Mouse (Mus musculus): Measurements from ENCODE around the gene Nek7. TPM values are rescaled to one million over a fixed set of nuclear protein-coding genes. Genes with fewer than 3 reads are reported as not detected.
A peak's percentile ranks its signal among the peaks of the same experiment; 100 is the strongest.

The Nek7 gene
- total and polyA plus RNA-seq, 3 experiments = 17.3 to 79.7 (median 69.9) TPM

DNA sequence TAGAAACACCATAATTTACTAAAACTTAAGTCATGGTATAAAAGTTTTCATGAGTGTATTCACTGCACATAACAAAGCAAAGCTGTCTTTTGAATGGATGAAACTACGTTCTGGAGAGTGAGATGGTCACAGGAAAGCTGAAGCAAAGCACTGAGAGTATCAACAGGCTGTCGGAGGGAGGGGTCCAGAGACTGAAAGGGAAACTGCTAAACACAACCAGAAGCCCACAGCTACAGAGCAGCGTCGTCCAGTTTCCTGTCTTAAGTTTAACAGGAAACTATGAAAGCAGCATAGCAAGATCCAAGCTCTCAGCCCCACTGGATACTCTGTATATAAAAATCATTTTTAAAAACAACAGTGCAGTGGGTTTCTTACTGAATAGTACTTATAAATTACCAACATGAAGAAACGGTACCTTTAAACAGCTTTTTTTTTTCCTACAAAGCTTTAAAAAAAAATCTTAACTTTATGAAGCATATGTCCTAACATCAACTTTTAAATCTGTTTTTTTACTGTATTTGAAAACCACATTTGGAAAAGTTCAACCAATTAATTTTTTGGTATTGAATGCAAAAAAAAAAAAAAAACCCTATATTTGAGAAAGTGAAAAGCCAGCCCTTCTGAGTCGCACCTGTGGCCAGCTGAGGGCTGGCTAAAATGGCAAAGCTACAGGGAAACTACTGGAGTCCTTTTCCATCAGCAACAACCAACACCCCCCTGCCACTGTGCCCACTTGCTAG, 102.4 kb downstream of the Nek7 start:
- intact Hi-C loops (cut with DNase I) = no loop called here

DNA sequence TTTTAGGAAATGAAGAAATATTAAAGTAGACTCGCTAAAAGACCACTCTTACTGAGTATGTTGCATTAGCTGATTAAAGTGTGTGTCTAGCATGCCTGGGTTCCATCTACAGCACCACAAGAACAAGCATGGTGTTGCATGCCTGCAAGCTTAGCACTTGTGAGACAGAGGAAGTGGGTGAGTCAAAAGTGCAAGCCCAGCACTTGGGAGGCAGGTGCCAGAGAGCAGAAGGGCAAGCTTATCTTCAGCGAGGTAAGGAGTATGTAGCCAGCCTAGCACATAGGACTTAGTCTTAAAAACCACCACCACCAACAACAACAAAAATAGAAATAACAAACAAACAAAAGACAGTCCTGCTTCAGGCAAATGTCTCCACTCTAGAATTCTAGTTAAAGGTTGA, 103.0 kb downstream of the Nek7 start:
- TF ChIP-seq POLR2A (IDR thresholded peaks at IDR 0.05; ENCODE audit: insufficient read depth, low read depth, low read length) (no peak), CTCF (IDR thresholded peaks at IDR 0.05) (no peak), EP300 (IDR thresholded peaks at IDR 0.05; ENCODE audit: insufficient read depth, low read depth, low read length) (no peak)
- no peaks in the 10 kb centered on the region for H3K79me2 ChIP-seq (replicated peaks; ENCODE audit: control insufficient read depth, insufficient read depth, low read length)
- peak overlapping the region; percentile 12; the same call in 1 of the 2 replicates for H3K27ac ChIP-seq
- 51% methylated on average over 2 of the region's 2 CpGs for WGBS
- peaks cover 4% of the 10 kb centered on the region; the same call in 1 of the 2 replicates for H3K36me3 ChIP-seq (ENCODE audit: control insufficient read depth, insufficient read depth, low read length)
- intact Hi-C loops (cut with DNase I) = no loop called here
- H3K9ac ChIP-seq (ENCODE audit: low read depth, low read length) = no peak overlapping the region
- DNase-seq = no peak
- H3K4me1 ChIP-seq (ENCODE audit: control insufficient read depth, insufficient read depth, low read length) = peaks cover 3% of the 10 kb centered on the region; the same call in 1 of the 2 replicates
- no peaks in the 10 kb centered on the region for H3K27me3 ChIP-seq (ENCODE audit: control insufficient read depth, insufficient read depth, low read length)
- no peak overlapping the region for H3K4me3 ChIP-seq

More for the DNA sequence above, 102.4 kb downstream of the Nek7 start:
- whole genome bisulfite sequencing = 37% methylated on average over 6 of the region's 6 CpGs
- H3K36me3 ChIP-seq (ENCODE audit: control insufficient read depth, insufficient read depth, low read length) = peaks cover 4% of the 10 kb centered on the region; the same call in 1 of the 2 replicates
- no peak for TF ChIP-seq EP300 (IDR thresholded peaks at IDR 0.05; ENCODE audit: insufficient read depth, low read depth, low read length)
- TF ChIP-seq POLR2A (IDR thresholded peaks at IDR 0.05; ENCODE audit: insufficient read depth, low read depth, low read length) = no peak
- no peak for TF ChIP-seq CTCF (IDR thresholded peaks at IDR 0.05)
- no peak overlapping the region for H3K9ac ChIP-seq (ENCODE audit: low read depth, low read length)
- no peak overlapping the region for H3K4me3 ChIP-seq
- H3K4me1 ChIP-seq (ENCODE audit: control insufficient read depth, insufficient read depth, low read length) = peaks cover 3% of the 10 kb centered on the region; the same call in 1 of the 2 replicates
- no peak for DNase-seq
- H3K27ac ChIP-seq = peak overlapping the region; percentile 12; the same call in 1 of the 2 replicates
- no peaks in the 10 kb centered on the region for H3K27me3 ChIP-seq (ENCODE audit: control insufficient read depth, insufficient read depth, low read length)
- no peaks in the 10 kb centered on the region for H3K79me2 ChIP-seq (replicated peaks; ENCODE audit: control insufficient read depth, insufficient read depth, low read length)

DNA sequence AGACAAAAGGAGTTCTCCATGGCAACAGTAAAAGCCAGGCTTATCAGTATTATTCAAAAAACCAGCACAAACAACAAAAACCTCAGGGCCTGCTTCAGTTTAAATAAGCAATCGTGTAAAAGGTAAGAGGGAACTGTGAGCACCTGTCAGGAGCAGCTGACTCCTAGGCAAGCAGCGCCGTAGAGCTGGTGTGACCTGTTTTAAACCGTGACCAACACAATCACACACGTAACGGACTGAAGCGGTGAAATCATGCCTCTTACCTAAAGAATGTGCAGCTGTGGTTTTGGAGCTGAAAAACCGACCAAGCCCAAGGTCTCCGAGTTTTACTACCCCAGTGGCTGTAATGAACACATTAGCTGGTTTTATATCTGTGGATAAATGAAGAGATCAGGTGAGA, 104.6 kb downstream of the Nek7 start:
- WGBS = 82% methylated on average over 9 of the region's 9 CpGs
- no peak overlapping the region for H3K9ac ChIP-seq (ENCODE audit: low read depth, low read length)
- peaks cover 4% of the 10 kb centered on the region; the same call in 1 of the 2 replicates for H3K4me1 ChIP-seq (ENCODE audit: control insufficient read depth, insufficient read depth, low read length)
- no peaks in the 10 kb centered on the region for H3K79me2 ChIP-seq (replicated peaks; ENCODE audit: control insufficient read depth, insufficient read depth, low read length)
- H3K36me3 ChIP-seq (ENCODE audit: control insufficient read depth, insufficient read depth, low read length) = peaks cover 7% of the 10 kb centered on the region
- no peak overlapping the region for H3K4me3 ChIP-seq
- H3K27me3 ChIP-seq (ENCODE audit: control insufficient read depth, insufficient read depth, low read length) = no peaks in the 10 kb centered on the region
- TF ChIP-seq CTCF (IDR thresholded peaks at IDR 0.05) (no peak), EP300 (IDR thresholded peaks at IDR 0.05; ENCODE audit: insufficient read depth, low read depth, low read length) (no peak), POLR2A (IDR thresholded peaks at IDR 0.05; ENCODE audit: insufficient read depth, low read depth, low read length) (no peak)
- intact Hi-C loops (cut with DNase I) = no loop called here
- H3K27ac ChIP-seq = no peak overlapping the region
- DNase-seq = no peak

- WGBS = 88% methylated on average over 4 of the region's 4 CpGs
- no peak overlapping the region for H3K27ac ChIP-seq
- H3K36me3 ChIP-seq (ENCODE audit: control insufficient read depth, insufficient read depth, low read length) = peaks cover 7% of the 10 kb centered on the region
- H3K79me2 ChIP-seq (replicated peaks; ENCODE audit: control insufficient read depth, insufficient read depth, low read length) = no peaks in the 10 kb centered on the region
- DNase-seq = no peak
- H3K27me3 ChIP-seq (ENCODE audit: control insufficient read depth, insufficient read depth, low read length) = no peaks in the 10 kb centered on the region
- TF ChIP-seq EP300 (IDR thresholded peaks at IDR 0.05; ENCODE audit: insufficient read depth, low read depth, low read length) = no peak
- no peak for TF ChIP-seq CTCF (IDR thresholded peaks at IDR 0.05)
- TF ChIP-seq POLR2A (IDR thresholded peaks at IDR 0.05; ENCODE audit: insufficient read depth, low read depth, low read length) = no peak
- no peak overlapping the region for H3K9ac ChIP-seq (ENCODE audit: low read depth, low read length)
- no peak overlapping the region for H3K4me3 ChIP-seq
- H3K4me1 ChIP-seq (ENCODE audit: control insufficient read depth, insufficient read depth, low read length) = peaks cover 4% of the 10 kb centered on the region; the same call in 1 of the 2 replicates
- intact Hi-C loops (cut with DNase I) = loop anchor here (2.0 kb wide), 1 partner anchor 21 kb away; no protein-coding TSS in a partner anchor
These were observed 106.0 kb downstream of the Nek7 start for GRCm38 (mm10) chr1:138513982-138514381.

- peaks cover 14% of the 10 kb centered on the region for H3K36me3 ChIP-seq (ENCODE audit: control insufficient read depth, insufficient read depth, low read length)
- no peak for DNase-seq
- TF ChIP-seq CTCF (IDR thresholded peaks at IDR 0.05) = no peak
- TF ChIP-seq POLR2A (IDR thresholded peaks at IDR 0.05; ENCODE audit: insufficient read depth, low read depth, low read length) = no peak
- no peak for TF ChIP-seq EP300 (IDR thresholded peaks at IDR 0.05; ENCODE audit: insufficient read depth, low read depth, low read length)
- no peak overlapping the region for H3K9ac ChIP-seq (ENCODE audit: low read depth, low read length)
- no peaks in the 10 kb centered on the region for H3K27me3 ChIP-seq (ENCODE audit: control insufficient read depth, insufficient read depth, low read length)
- no peak overlapping the region for H3K4me3 ChIP-seq
- no peak overlapping the region for H3K27ac ChIP-seq
- H3K79me2 ChIP-seq (replicated peaks; ENCODE audit: control insufficient read depth, insufficient read depth, low read length) = no peaks in the 10 kb centered on the region
- H3K4me1 ChIP-seq (ENCODE audit: control insufficient read depth, insufficient read depth, low read length) = peaks cover 12% of the 10 kb centered on the region
- WGBS = 59% methylated on average over 4 of the region's 4 CpGs
- intact Hi-C loops (cut with DNase I) = no loop called here
These were observed 109.4 kb downstream of the Nek7 start for GRCm38 (mm10) chr1:138510566-138510965.

Measured in heart, adult 2 months (tissue).